Mouse (Mus musculus) liver, adult 2 months (tissue): ENCODE measurements at regions not wholly inside any gene's neighbourhood (a gene's known extent, or its start where the extent isn't known, plus 50 kb on each side); places are given as distances from the start of the nearest gene placed in this dataset.

Experiments used
- CTCF ChIP-seq: fragments of 200-500 bp; IDR thresholded peaks from 2 replicates; pipeline ENCODE4 v1.5.1; 2011; ENCODE audit warnings: low read depth, low read length, control low read depth
- POLR2A ChIP-seq: fragments of 200-500 bp; IDR thresholded peaks from 2 replicates; pipeline ENCODE4 v1.6.1; 2011; ENCODE audit warnings: low read length, control low read depth; ENCODE audit not compliant: insufficient read depth; ENCODE audit errors: extremely low read depth

- TF ChIP-seq POLR2A (no peak), CTCF (no peak)
These were observed 77.6 kb downstream of the Zfp36l2 start for GRCm38 (mm10) chr17:84110000-84110695.
